Mouse (Mus musculus) layer of hippocampus, postnatal 10 days (tissue): ENCODE measurements around the gene Tenm4. TPM values are rescaled to one million over a fixed set of nuclear protein-coding genes. Genes with fewer than 3 reads are reported as not detected.

Experiments
- DNase-seq, 2 experiments: peaks; one replicate each; pipeline ENCODE4 v3.0.0; 2021; ENCODE audit warnings: low spot score in 2 of 2
- total RNA-seq, 2 experiments: library from RNA; stranded (reverse); gene quantifications; 2 replicates each; pipeline ENCODE4 v1.2.3; 2021

Tenm4 gene
- total RNA-seq, 2 experiments from 2014 or later: 130 to 149 TPM

GRCm38 (mm10) chr7:96336376-96336775 lies 165.3 kb downstream of the Tenm4 start:
- no peak for DNase-seq

- DNase-seq: peak; percentile 15 to 20
Observed at GRCm38 (mm10) chr7:96340826-96341225, 169.8 kb downstream of the Tenm4 start.

- DNase-seq: no peak
Observed at GRCm38 (mm10) chr7:96341479-96341878, 170.4 kb downstream of the Tenm4 start.

GRCm38 (mm10) chr7:96342996-96343395 lies 171.9 kb downstream of the Tenm4 start:
- no peak for DNase-seq

GRCm38 (mm10) chr7:96343667-96344066 lies 172.6 kb downstream of the Tenm4 start:
- DNase-seq: no peak

GRCm38 (mm10) chr7:96352671-96353070 lies 181.6 kb downstream of the Tenm4 start:
- no peak for DNase-seq

GRCm38 (mm10) chr7:96356285-96356811 lies 185.3 kb downstream of the Tenm4 start:
- DNase-seq: no peak

GRCm38 (mm10) chr7:96357550-96357949 lies 186.5 kb downstream of the Tenm4 start:
- DNase-seq: no peak

- DNase-seq: no peak
Observed at GRCm38 (mm10) chr7:96363311-96363710, 192.3 kb downstream of the Tenm4 start.

- DNase-seq: no peak
Observed at GRCm38 (mm10) chr7:96369947-96370346, 198.9 kb downstream of the Tenm4 start.

GRCm38 (mm10) chr7:96374004-96374663 lies 203.1 kb downstream of the Tenm4 start:
- no peak for DNase-seq

- no peak for DNase-seq
Observed at GRCm38 (mm10) chr7:96375507-96375906, 204.5 kb downstream of the Tenm4 start.

- DNase-seq: peak in 1 of 2 experiments; percentile 43
Observed at GRCm38 (mm10) chr7:96383686-96384528, 212.9 kb downstream of the Tenm4 start.

- DNase-seq: no peak
Observed at GRCm38 (mm10) chr7:96384726-96385500, 213.9 kb downstream of the Tenm4 start.

GRCm38 (mm10) chr7:96385850-96386249 lies 214.8 kb downstream of the Tenm4 start:
- DNase-seq: no peak

GRCm38 (mm10) chr7:96390034-96390670 lies 219.1 kb downstream of the Tenm4 start:
- DNase-seq: no peak

GRCm38 (mm10) chr7:96390894-96391293 lies 219.8 kb downstream of the Tenm4 start:
- DNase-seq: no peak

- no peak for DNase-seq
Observed at GRCm38 (mm10) chr7:96391797-96392472, 220.9 kb downstream of the Tenm4 start.

GRCm38 (mm10) chr7:96392600-96392999 lies 221.6 kb downstream of the Tenm4 start:
- DNase-seq: no peak

- DNase-seq: peak; percentile 30 to 52
Observed at GRCm38 (mm10) chr7:96397940-96398339, 226.9 kb downstream of the Tenm4 start.
